Mouse (Mus musculus) heart, adult 2 months (tissue): ENCODE measurements at regions not wholly inside any gene's neighbourhood (a gene's known extent, or its start where the extent isn't known, plus 50 kb on each side); places are given as distances from the start of the nearest gene placed in this dataset.

Experiments
- CTCF ChIP-seq: fragments of 200-600 bp; IDR thresholded peaks from 2 replicates; pipeline ENCODE4 v1.8.1; 2022; ENCODE audit warnings: antibody characterized with exemption, mild to moderate bottlenecking, moderate library complexity
- EP300 ChIP-seq: fragments of 200-500 bp; IDR thresholded peaks from 2 replicates; pipeline ENCODE4 v1.6.1; 2011; ENCODE audit warnings: low read depth, low read length, control low read depth; ENCODE audit not compliant: insufficient read depth
- POLR2A ChIP-seq: fragments of 200-500 bp; IDR thresholded peaks from 2 replicates; pipeline ENCODE4 v1.6.1; 2011; ENCODE audit warnings: mild to moderate bottlenecking, low read depth, low read length, control low read depth; ENCODE audit not compliant: insufficient read depth

DNA sequence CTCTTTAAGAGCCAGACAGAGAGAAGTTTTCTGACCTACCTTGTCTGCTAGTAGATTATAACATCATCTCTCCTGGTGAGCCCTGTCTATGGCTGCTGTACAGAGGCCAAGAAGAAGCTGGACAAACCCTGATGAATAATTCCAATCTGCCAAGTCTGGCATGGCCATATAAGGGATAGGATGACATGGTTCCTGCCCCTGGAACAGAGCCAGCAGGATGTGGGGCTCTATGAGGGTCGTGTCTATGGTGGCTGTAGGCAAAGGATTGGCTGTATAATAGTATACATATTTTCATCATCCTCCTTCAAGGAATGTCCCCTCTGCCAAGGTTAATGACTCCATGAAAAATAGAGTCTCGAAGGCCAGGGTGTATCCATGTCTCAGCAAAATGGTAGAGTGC, 75.4 kb upstream of the Cntn1 start:
- TF ChIP-seq POLR2A (no peak), CTCF (no peak), EP300 (no peak)
